Mouse (Mus musculus): ENCODE data around the gene Rfx1. TPM values are rescaled to one million over a fixed set of nuclear protein-coding genes. Genes with fewer than 3 reads are reported as not detected.

The Rfx1 gene
- polyA plus RNA-seq, 1 experiment from 2014 or later, result 11.3 TPM

- H3K27me3 ChIP-seq (ENCODE audit: control insufficient read depth, insufficient read depth, low read depth, low read length), result no peaks in the 10 kb centered on the region
- peaks cover 71% of the 10 kb centered on the region for H3K36me3 ChIP-seq (ENCODE audit: control insufficient read depth, insufficient read depth, low read length)
- H3K4me1 ChIP-seq (ENCODE audit: control insufficient read depth, insufficient read depth, low read length), result no peaks in the 10 kb centered on the region
- H3K9ac ChIP-seq (ENCODE audit: low read depth, low read length), result no peak overlapping the region
- whole genome bisulfite sequencing, result 90% methylated on average over 3 of the region's 3 CpGs
- ATAC-seq, result no peak
- no peaks in the 10 kb centered on the region for H3K9me3 ChIP-seq (replicated peaks; ENCODE audit: control insufficient read depth, low read length, poor library complexity, severe bottlenecking)
- H3K27ac ChIP-seq (ENCODE audit: low read length), result no peak overlapping the region
- no peak overlapping the region for H3K4me2 ChIP-seq (ENCODE audit: low read length)
- no peak overlapping the region for H3K4me3 ChIP-seq (ENCODE audit: low read depth, low read length)
These were observed 71.2 kb downstream of the Rfx1 start for GRCm38 (mm10) chr8:84137848-84138247.

- no peak overlapping the region for H3K9ac ChIP-seq (ENCODE audit: low read depth, low read length)
- peaks cover under 1% of the 10 kb centered on the region for H3K4me1 ChIP-seq (ENCODE audit: control insufficient read depth, insufficient read depth, low read length)
- H3K4me2 ChIP-seq (ENCODE audit: low read length), result no peak overlapping the region
- peaks cover 63% of the 10 kb centered on the region for H3K36me3 ChIP-seq (ENCODE audit: control insufficient read depth, insufficient read depth, low read length)
- ATAC-seq, result no peak
- H3K4me3 ChIP-seq (ENCODE audit: low read depth, low read length), result no peak overlapping the region
- no peak overlapping the region for H3K27ac ChIP-seq (ENCODE audit: low read length)
- H3K27me3 ChIP-seq (ENCODE audit: control insufficient read depth, insufficient read depth, low read depth, low read length), result no peaks in the 10 kb centered on the region
- no peaks in the 10 kb centered on the region for H3K9me3 ChIP-seq (replicated peaks; ENCODE audit: control insufficient read depth, low read length, poor library complexity, severe bottlenecking)
- 88% methylated on average over 4 of the region's 4 CpGs for WGBS
These were observed 74.2 kb downstream of the Rfx1 start for GRCm38 (mm10) chr8:84140838-84141237.

GRCm38 (mm10) chr8:84144636-84145245 is 78.1 kb downstream of the Rfx1 start:
- H3K27me3 ChIP-seq (ENCODE audit: control insufficient read depth, insufficient read depth, low read depth, low read length), result no peaks in the 10 kb centered on the region
- H3K9me3 ChIP-seq (replicated peaks; ENCODE audit: control insufficient read depth, low read length, poor library complexity, severe bottlenecking), result no peaks in the 10 kb centered on the region
- ATAC-seq, result no peak
- WGBS, result 94% methylated on average over 8 of the region's 8 CpGs
- H3K4me2 ChIP-seq (ENCODE audit: low read length), result no peak overlapping the region
- H3K27ac ChIP-seq (ENCODE audit: low read length), result no peak overlapping the region
- H3K9ac ChIP-seq (ENCODE audit: low read depth, low read length), result no peak overlapping the region
- H3K4me1 ChIP-seq (ENCODE audit: control insufficient read depth, insufficient read depth, low read length), result peaks cover 19% of the 10 kb centered on the region
- H3K4me3 ChIP-seq (ENCODE audit: low read depth, low read length), result no peak overlapping the region
- peaks cover 36% of the 10 kb centered on the region for H3K36me3 ChIP-seq (ENCODE audit: control insufficient read depth, insufficient read depth, low read length)

MicroRNAs within 50 kb of the gene (microRNA counts, 519-probe panel; counts per million panel counts)
- 1,838 counts per million, percentile 39 among the panel's probes with 10 or more counts for microRNA mmu-miR-709

Small RNA genes within 50 kb of the gene (microRNA-seq; reads per million reads assigned to microRNA genes)
- gene Mir709, result not detected

Other genes with a start within 250 kb of the Rfx1 start
- gene Adgrl1, start 166.7 kb upstream of the Rfx1 start, polyA plus RNA-seq (2015; fragmentation: Nextera tagmentation; extraction: Ambion mirVana), result 54.8 and 59.8 TPM in 2 replicates
- gene Gm10644, start 111.6 kb upstream of the Rfx1 start, polyA plus RNA-seq (2015; fragmentation: Nextera tagmentation; extraction: Ambion mirVana), result 0.58 and 0.69 TPM in 2 replicates
- gene Asf1b, start 111.3 kb upstream of the Rfx1 start, polyA plus RNA-seq (2015; fragmentation: Nextera tagmentation; extraction: Ambion mirVana), result 6.1 and 6.7 TPM in 2 replicates
- 225 and 231 TPM in 2 replicates for gene Prkaca, start 93.8 kb upstream of the Rfx1 start, polyA plus RNA-seq (2015; fragmentation: Nextera tagmentation; extraction: Ambion mirVana)
- 5.4 and 6.3 TPM in 2 replicates for gene Samd1, start 69.2 kb upstream of the Rfx1 start, polyA plus RNA-seq (2015; fragmentation: Nextera tagmentation; extraction: Ambion mirVana)
- 1.1 and 1.3 TPM in 2 replicates for gene 1700067K01Rik, start 65.3 kb upstream of the Rfx1 start, polyA plus RNA-seq (2015; fragmentation: Nextera tagmentation; extraction: Ambion mirVana)
- gene 2210011C24Rik, start 54.7 kb upstream of the Rfx1 start, polyA plus RNA-seq (2015; fragmentation: Nextera tagmentation; extraction: Ambion mirVana), result 0.28 and 0.30 TPM in 2 replicates
- 2.8 and 4.7 TPM in 2 replicates for gene Palm3, start 45.4 kb upstream of the Rfx1 start, polyA plus RNA-seq (2015; fragmentation: Nextera tagmentation; extraction: Ambion mirVana)
- gene Il27ra, start 24.2 kb upstream of the Rfx1 start, polyA plus RNA-seq (2015; fragmentation: Nextera tagmentation; extraction: Ambion mirVana), result 0.26 and 0.47 TPM in 2 replicates
- 0.72 and 1.9 TPM in 2 replicates for gene Rln3, start 21.8 kb upstream of the Rfx1 start, polyA plus RNA-seq (2015; fragmentation: Nextera tagmentation; extraction: Ambion mirVana)
- 1.2 and 1.5 TPM in 2 replicates for gene Gm10643, start 1.7 kb upstream of the Rfx1 start, polyA plus RNA-seq (2015; fragmentation: Nextera tagmentation; extraction: Ambion mirVana)
- gene Dcaf15, start 37.9 kb downstream of the Rfx1 start, polyA plus RNA-seq (2015; fragmentation: Nextera tagmentation; extraction: Ambion mirVana), result 20.6 and 24.7 TPM in 2 replicates
- 0.53 and 0.70 TPM in 2 replicates for gene Podnl1, start 59.2 kb downstream of the Rfx1 start, polyA plus RNA-seq (2015; fragmentation: Nextera tagmentation; extraction: Ambion mirVana)
- gene Cc2d1a, start 81.1 kb downstream of the Rfx1 start, polyA plus RNA-seq (2015; fragmentation: Nextera tagmentation; extraction: Ambion mirVana), result 55.7 and 64.8 TPM in 2 replicates
- gene 4930432K21Rik, start 81.2 kb downstream of the Rfx1 start, polyA plus RNA-seq (2015; fragmentation: Nextera tagmentation; extraction: Ambion mirVana), result 2.1 and 2.5 TPM in 2 replicates
- 6.6 and 7.1 TPM in 2 replicates for gene Nanos3, start 118.4 kb downstream of the Rfx1 start, polyA plus RNA-seq (2015; fragmentation: Nextera tagmentation; extraction: Ambion mirVana)
- gene Zswim4, start 170.2 kb downstream of the Rfx1 start, polyA plus RNA-seq (2015; fragmentation: Nextera tagmentation; extraction: Ambion mirVana), result 22.4 and 26.4 TPM in 2 replicates
- 229 and 244 TPM in 2 replicates for gene D8Ertd738e, start 182.9 kb downstream of the Rfx1 start, polyA plus RNA-seq (2015; fragmentation: Nextera tagmentation; extraction: Ambion mirVana)
- 41.1 and 43.4 TPM in 2 replicates for gene Mri1, start 190.5 kb downstream of the Rfx1 start, polyA plus RNA-seq (2015; fragmentation: Nextera tagmentation; extraction: Ambion mirVana)
- 23.0 and 25.4 TPM in 2 replicates for gene Ccdc130, start 203.5 kb downstream of the Rfx1 start, polyA plus RNA-seq (2015; fragmentation: Nextera tagmentation; extraction: Ambion mirVana)

Data from midbrain, embryonic 16.5 days (tissue).